Mouse (Mus musculus): ENCODE data around the gene Arhgap40.

The Arhgap40 gene

DNA sequence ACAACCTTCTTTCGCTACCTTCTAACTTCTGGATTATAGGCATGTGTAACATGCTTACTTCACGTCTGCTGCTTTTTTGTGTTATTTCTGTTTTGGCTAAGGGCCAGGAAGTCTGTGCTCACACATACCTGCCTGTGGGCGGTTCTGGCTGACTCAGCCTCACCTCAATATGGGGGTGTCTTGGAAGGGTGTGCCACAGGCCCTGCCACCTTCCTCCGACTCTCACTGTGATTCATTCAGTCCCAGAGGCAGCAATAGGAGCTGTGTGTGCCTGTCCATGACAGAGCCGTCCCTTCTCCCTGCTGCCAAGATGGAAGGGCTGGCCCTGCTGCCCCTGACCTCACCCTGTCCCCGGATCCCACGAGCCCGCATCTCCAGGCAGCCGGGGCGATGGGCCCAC, at the start of gene Arhgap40:
Gene Arhgap40, plus strand, starts transcription at position 269 of the 400 bp plus-strand sequence.
- DNase-seq (ENCODE audit: low spot score in 2 of 2), result no peak

DNA sequence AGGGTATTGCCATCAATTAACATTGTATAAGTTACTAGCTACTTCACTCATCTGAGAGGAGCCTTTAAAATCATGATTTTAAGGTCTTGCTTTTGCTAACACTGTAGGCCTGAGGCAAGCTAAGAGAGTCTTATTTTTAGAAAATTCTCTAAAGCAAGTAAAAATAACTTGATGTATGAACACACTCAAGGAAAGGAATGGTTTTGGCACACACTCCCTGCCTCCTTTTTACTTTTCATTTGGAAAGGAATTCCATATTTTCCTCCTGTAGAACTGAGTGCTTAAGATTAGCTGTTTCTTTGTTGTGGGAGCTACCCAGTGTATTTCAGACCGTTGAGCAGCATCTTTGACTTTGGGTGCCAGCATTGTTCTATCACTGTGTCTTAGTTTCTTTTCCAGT, 38.4 kb upstream of the Arhgap40 start:
- DNase-seq (ENCODE audit: low spot score in 2 of 2), result no peak

GRCm38 (mm10) chr2:158477640-158478039, 35.0 kb upstream of the Arhgap40 start:
- DNase-seq (ENCODE audit: low spot score in 2 of 2), result no peak

DNA sequence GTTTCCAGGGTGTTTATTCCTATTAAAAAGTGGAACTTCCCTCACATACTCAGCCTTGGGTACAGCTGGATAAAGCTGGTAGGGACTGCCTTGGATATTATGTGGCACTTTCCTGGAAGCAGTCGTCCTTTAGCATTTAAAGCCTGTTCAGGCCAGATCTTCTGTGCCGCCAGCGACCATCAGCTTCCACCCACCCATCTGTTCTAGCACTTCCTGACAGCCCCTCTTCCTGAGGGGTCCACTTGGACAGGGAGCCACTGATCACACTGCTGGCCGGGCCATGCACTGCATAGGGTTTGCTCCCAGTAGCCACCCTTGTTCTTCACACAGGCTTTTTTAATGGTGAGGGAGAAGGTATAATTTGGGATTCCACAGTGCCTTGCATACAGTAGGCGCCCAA, 14.1 kb upstream of the Arhgap40 start:
- no peak for DNase-seq (ENCODE audit: low spot score in 2 of 2)

GRCm38 (mm10) chr2:158501836-158502812, 10.5 kb upstream of the Arhgap40 start, which contains the start of gene Adig:
Gene Adig, plus strand, starts transcription at chr2:158502612.
- DNase-seq (ENCODE audit: low spot score in 2 of 2), result no peak

DNA sequence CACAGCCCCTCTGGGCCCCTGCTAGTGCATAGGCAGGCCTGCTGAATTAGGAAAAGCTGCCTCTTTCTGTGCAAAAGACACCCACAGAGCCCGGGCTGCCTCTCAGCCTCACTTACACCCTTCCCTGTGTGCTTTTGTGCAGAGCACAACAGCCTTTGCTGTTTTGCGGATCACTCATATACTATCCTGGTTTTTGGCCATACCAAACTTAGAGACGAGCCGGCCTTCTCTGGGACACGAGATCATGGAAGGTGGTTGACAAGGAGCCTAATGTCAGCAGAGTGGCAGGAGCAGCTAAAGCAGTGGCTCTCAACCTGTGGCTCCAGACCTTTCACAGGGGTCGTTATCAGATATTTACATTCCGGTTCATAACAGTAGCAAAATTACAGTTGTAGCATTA, 9.4 kb upstream of the Arhgap40 start:
- no peak for DNase-seq (ENCODE audit: low spot score in 2 of 2)

- DNase-seq (ENCODE audit: low spot score in 2 of 2), result peak in 1 of 2 experiments; percentile 52
These were observed 8.9 kb upstream of the Arhgap40 start for GRCm38 (mm10) chr2:158503671-158504070.

- DNase-seq (ENCODE audit: low spot score in 2 of 2), result peak in 1 of 2 experiments; percentile 51
These were observed 6.1 kb upstream of the Arhgap40 start for GRCm38 (mm10) chr2:158506475-158506874.

- DNase-seq (ENCODE audit: low spot score in 2 of 2), result peak in 1 of 2 experiments; percentile 52
These were observed 5.5 kb upstream of the Arhgap40 start for GRCm38 (mm10) chr2:158507046-158507445.

- DNase-seq (ENCODE audit: low spot score in 2 of 2), result peak; percentile 64 to 80
These were observed 1.9 kb upstream of the Arhgap40 start for GRCm38 (mm10) chr2:158510665-158511064.

- DNase-seq (ENCODE audit: low spot score in 2 of 2), result no peak
These were observed 1.3 kb downstream of the Arhgap40 start for GRCm38 (mm10) chr2:158513821-158514336.

- DNase-seq (ENCODE audit: low spot score in 2 of 2), result no peak
These were observed 6.0 kb downstream of the Arhgap40 start for GRCm38 (mm10) chr2:158518583-158518982.

DNA sequence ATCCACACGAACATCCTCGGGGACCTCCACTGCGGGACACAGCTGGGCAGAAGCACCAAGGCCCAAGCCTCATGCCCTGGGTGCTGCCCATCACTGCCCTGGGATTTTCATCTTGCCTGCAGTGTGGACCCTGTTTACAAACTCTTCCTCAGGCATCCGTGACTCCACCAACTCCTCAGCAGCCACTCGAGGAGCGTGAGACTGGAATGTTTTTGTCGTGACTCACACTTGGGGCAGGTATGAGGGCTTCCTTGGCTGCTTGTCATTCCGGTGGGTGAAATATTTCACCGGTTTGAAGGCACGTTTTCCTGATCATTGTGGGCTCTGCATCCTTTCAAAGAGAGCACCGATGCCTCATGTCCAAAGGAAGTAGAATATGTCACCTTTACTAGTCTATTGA, 6.5 kb downstream of the Arhgap40 start:
- DNase-seq (ENCODE audit: low spot score in 2 of 2), result no peak

GRCm38 (mm10) chr2:158519800-158520199, 7.2 kb downstream of the Arhgap40 start:
- DNase-seq (ENCODE audit: low spot score in 2 of 2), result no peak

GRCm38 (mm10) chr2:158523060-158523459, 10.5 kb downstream of the Arhgap40 start:
- DNase-seq (ENCODE audit: low spot score in 2 of 2), result peak in 1 of 2 experiments; percentile 44

- no peak for DNase-seq (ENCODE audit: low spot score in 2 of 2)
These were observed 11.7 kb downstream of the Arhgap40 start for GRCm38 (mm10) chr2:158524129-158524860.

GRCm38 (mm10) chr2:158534090-158534489, 21.5 kb downstream of the Arhgap40 start:
- DNase-seq (ENCODE audit: low spot score in 2 of 2), result no peak

GRCm38 (mm10) chr2:158534559-158534958, 22.0 kb downstream of the Arhgap40 start:
- DNase-seq (ENCODE audit: low spot score in 2 of 2), result no peak

GRCm38 (mm10) chr2:158539433-158540305, 27.1 kb downstream of the Arhgap40 start:
- no peak for DNase-seq (ENCODE audit: low spot score in 2 of 2)

DNA sequence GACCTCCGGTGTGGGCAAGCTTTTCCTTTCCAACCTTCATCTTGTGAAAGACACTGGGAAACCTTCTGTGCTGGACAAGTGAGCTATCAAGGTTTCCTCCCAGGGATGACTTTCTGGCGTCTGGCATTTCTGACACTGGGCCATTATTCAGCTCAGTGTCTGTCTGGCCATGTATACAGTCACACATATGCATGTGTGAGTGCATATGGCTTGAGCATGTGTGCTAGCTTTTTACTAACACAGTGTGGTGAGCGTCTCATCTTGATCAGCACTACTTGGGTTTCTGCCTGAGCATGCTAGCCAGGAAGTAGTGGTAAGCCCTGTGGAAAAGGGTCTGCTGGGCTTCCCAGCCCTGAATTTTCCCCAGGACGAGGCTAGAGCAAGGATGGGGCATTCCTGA, 28.7 kb downstream of the Arhgap40 start:
- DNase-seq (ENCODE audit: low spot score in 2 of 2), result no peak

- no peak for DNase-seq (ENCODE audit: low spot score in 2 of 2)
These were observed 32.7 kb downstream of the Arhgap40 start for GRCm38 (mm10) chr2:158545266-158545665.
